9 mouse cellular contexts compared by ENCODE assay signal in the genomic region with DNA sequence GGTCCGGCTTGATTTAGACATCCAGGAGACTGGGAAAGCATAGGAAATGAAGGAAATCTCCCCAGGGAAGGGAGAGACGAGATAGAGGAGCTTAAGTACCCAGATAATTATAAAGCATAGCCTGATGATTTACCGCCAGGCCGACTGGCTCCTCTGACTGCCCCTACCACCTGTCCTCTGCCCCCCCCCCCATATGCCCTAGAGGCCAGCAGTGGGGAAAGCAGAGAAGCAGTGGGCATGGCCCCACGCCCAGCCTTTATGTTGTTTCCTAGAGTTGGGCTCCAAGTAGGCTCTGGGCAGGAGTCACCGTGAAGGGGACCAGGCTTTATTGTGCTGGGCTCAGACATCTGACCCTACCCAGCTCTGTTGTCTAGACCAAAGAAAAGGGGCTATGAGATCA. TPM values are rescaled to one million over a fixed set of nuclear protein-coding genes. Genes with fewer than 3 reads are reported as not detected.
A peak's percentile ranks its signal among the peaks of the same experiment; 100 is the strongest.
DNase-seq lines count a peak whose midpoint lies in the region.
"Had no signal": no experiment of that assay in that cellular context is flagged by ENCODE, and none has a peak within 500 bp of the region (broad histone marks: within the 10 kb centered on the region; RNA-seq: fewer than 3 reads in every experiment).

No protein-coding gene starts in this region.

- H3K27me3 ChIP-seq in limb, embryonic 10.5 days (ENCODE audit: low read depth, poor library complexity, severe bottlenecking) = peaks cover 14% of the 10 kb centered on the region; the same call in 1 of the 2 replicates
- H3K27me3 ChIP-seq: liver, embryonic 13.5 days had no signal

- intact Hi-C loops in gastrocnemius, postnatal 36 days (cut with DNase I) = loop anchor here (2.0 kb wide), 1 partner anchor 18 kb away; no protein-coding TSS in a partner anchor
- intact Hi-C loops in left cerebral cortex, postnatal 4 days (cut with DNase I) = no loop called here

- peak overlapping the region; percentile 19; the same call in 1 of the 2 replicates for H3K27ac ChIP-seq in brown adipose tissue, adult 24 weeks (replicated peaks; ENCODE audit: low read depth, low read length)
- H3K27ac ChIP-seq in limb, embryonic 10.5 days = peak overlapping the region; percentile 1; the same call in 1 of the 2 replicates
- H3K27ac ChIP-seq: liver, embryonic 13.5 days had no signal

- H3K9me3 ChIP-seq in limb, embryonic 10.5 days (replicated peaks) = no peaks in the 10 kb centered on the region
- H3K9me3 ChIP-seq: liver, embryonic 13.5 days had no signal

- peaks cover 54% of the 10 kb centered on the region for H3K4me1 ChIP-seq in brown adipose tissue, adult 24 weeks (ENCODE audit: control insufficient read depth, insufficient read depth, insufficient read length, low read length)
- peaks cover 34% of the 10 kb centered on the region for H3K4me1 ChIP-seq in limb, embryonic 10.5 days
- H3K4me1 ChIP-seq: liver, embryonic 13.5 days had no signal

- 71% methylated on average over 6 of the region's 6 CpGs for WGBS in limb, embryonic 10.5 days

- no peak overlapping the region for H3K4me3 ChIP-seq in brown adipose tissue, adult 24 weeks (ENCODE audit: insufficient read depth, low read depth, low read length)
- H3K4me3 ChIP-seq in limb, embryonic 10.5 days = no peak overlapping the region
- H3K4me3 ChIP-seq: liver, embryonic 13.5 days had no signal

- peak; percentile 66 for DNase-seq in gastrocnemius, adult 18-20 months (ENCODE audit: low spot score)
- DNase-seq in gastrocnemius, postnatal 36 days = no peak
- peak; percentile 84 for DNase-seq in left cerebral cortex, postnatal 4 days
- DNase-seq in left cerebral cortex, adult 18-20 months (ENCODE audit: low spot score in 2 of 2) = no peak
- no peak for DNase-seq in limb, embryonic 10.5 days (ENCODE audit: low spot score)
- DNase-seq in ovary, postnatal 10 days (ENCODE audit: low spot score) = no peak
- DNase-seq: kidney, postnatal 4 days; liver, embryonic 13.5 days had no signal

- no peaks in the 10 kb centered on the region for H3K36me3 ChIP-seq in limb, embryonic 10.5 days
- H3K36me3 ChIP-seq: liver, embryonic 13.5 days had no signal

RNA-seq across cellular contexts. Expression of a gene that starts 46.0 kb away (rescaled TPM):
- total RNA-seq in gastrocnemius, adult 18-20 months (2021) = 10 to 100 TPM; 21.9 to 22.2 TPM
- total RNA-seq in gastrocnemius, postnatal 36 days (2021) = 10 to 100 TPM; 14.5 to 16.5 TPM
- total RNA-seq in left cerebral cortex, postnatal 4 days (2021) = 1 to 10 TPM; 1.0 to 1.8 TPM
- 1 to 10 TPM; 3.2 to 4.1 TPM for total RNA-seq in left cerebral cortex, adult 18-20 months (2021)
- 53.5 and 108 TPM in 2 replicates for polyA plus RNA-seq in brown adipose tissue, adult 24 weeks (2012; ENCODE audit: insufficient read depth, insufficient read length, missing spikeins)
- polyA plus RNA-seq in limb, embryonic 10.5 days (2016; fragmentation: Nextera tagmentation; extraction: Ambion mirVana) = 0.16 and 0.45 TPM in 2 replicates

Comparison
In these comparisons a context has a peak if more than half of its experiments do, and no peak if none do; other contexts are left out.
1. DNase-seq: peak in gastrocnemius, adult 18-20 months (single experiment) and left cerebral cortex, postnatal 4 days (single experiment); none in gastrocnemius, postnatal 36 days (0 of 2), left cerebral cortex, adult 18-20 months (0 of 2), limb, embryonic 10.5 days (single experiment) and ovary, postnatal 10 days (single experiment).